Mouse (Mus musculus): ENCODE data around the gene Ifrd2.

Gene Ifrd2

DNA sequence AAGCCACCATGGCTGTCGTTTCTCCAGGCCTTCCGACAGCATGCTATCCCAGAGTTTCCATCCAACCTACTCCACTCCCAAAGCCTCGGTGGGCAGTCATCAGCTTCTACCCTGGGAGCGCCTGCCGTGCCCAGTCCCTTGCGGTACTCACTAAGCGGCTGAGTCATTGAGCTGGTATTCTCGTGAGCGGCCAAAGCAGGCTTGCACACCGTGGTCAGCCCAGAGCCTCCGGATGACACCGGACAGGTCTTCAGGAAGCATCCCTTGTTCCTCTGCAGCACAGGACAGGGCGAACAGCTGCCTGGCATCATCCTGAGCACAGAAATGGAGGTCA lies 32.1 kb downstream of the Ifrd2 start:
- no peak for DNase-seq (ENCODE audit: low read depth, low spot score)

DNA sequence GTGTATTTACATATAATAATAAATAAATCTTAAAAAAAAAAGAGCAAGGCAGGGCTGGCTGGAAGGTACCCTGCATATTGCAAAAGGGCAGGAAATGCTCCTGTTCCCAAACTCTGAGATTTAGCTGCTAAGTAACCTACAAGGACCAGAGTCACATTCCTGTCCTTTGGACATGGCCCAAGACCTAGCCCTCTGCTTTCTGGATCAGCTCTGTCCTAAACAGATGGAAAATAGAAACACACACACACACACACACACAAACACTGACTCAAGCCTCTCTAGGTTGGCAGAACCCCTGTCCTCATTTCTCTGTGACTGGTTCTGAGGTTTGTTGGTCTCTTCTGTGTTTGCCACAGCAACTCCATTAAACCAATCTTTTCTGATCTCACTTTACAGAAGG lies 33.5 kb downstream of the Ifrd2 start:
- no peak for DNase-seq (ENCODE audit: low read depth, low spot score)

DNA sequence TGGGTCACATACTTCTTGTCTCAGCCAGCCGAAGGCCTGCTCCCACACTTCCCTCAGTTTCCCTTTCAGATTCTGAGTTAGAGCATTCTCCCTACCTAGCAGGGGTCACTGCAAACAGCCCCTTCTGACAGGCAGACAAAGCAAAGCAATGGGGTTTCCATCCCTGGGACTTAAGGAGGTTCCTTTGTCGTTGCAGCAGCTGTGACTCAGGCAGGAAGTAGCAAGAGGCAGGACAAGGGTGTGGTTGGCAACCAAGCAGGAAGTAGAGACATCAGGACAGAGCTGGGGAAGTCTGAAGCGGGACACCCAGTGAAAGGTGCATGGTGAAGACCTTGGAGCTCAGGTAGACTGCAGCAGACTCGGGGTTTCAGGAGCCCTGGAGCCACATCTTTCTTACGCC lies 37.1 kb downstream of the Ifrd2 start:
- no peak for DNase-seq (ENCODE audit: low read depth, low spot score)

DNA sequence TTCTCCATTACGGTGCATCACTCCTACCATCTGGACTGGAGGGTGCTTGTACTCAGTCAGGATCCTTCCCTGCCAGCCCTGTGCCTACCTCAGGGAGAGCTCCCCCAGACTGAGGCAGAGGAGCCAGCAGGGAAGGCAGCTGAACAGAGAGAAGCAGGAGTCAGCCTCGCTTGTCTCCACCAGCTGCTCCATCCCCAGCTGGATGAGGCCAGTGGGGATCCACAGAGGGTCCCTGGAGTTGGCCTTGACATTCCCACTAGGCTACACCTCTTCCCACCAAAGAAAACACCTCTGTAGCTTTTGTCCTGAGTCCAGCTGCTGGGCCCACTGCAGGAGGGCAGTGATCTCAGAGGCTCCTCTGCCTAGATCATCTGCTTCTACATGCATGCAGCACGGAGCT lies 37.5 kb downstream of the Ifrd2 start:
- no peak for DNase-seq (ENCODE audit: low read depth, low spot score)

DNA sequence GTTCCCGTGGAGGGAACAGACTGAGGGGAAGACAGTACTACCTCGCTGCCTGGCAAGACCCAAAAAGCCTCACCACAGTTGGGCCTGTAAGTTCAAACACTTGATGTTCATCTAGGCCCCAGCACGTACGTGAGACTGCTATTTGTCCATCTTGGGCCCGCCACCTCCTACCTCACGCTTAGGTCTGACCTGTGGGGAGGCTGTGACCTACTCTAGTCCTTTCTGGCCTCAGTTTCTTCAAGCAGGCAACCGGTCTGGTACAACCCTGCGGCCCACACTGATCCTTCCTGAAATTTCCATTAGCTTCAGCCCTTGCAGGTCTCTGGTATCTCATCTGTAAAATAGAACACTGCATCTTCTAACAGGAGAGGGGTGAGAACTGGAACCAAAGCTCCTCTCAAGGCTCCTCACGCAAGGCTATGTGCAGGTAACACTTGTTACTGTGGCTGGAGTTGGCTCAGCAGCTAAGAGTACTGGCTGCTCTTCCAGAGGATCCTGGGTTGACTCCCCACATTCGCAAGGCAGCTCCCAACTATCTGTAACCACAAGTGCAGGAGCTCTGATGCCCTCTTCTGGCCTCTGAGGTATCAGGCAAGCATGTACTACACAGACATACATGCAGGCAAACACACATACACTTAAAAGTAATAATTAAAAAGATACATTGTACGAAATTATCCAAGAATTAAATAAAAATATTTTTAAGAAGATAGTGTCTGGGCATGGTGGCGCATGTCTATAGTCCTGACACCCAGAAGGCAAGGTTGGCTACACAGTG lies 38.1 kb downstream of the Ifrd2 start:
- DNase-seq (ENCODE audit: low read depth, low spot score) = no peak

DNA sequence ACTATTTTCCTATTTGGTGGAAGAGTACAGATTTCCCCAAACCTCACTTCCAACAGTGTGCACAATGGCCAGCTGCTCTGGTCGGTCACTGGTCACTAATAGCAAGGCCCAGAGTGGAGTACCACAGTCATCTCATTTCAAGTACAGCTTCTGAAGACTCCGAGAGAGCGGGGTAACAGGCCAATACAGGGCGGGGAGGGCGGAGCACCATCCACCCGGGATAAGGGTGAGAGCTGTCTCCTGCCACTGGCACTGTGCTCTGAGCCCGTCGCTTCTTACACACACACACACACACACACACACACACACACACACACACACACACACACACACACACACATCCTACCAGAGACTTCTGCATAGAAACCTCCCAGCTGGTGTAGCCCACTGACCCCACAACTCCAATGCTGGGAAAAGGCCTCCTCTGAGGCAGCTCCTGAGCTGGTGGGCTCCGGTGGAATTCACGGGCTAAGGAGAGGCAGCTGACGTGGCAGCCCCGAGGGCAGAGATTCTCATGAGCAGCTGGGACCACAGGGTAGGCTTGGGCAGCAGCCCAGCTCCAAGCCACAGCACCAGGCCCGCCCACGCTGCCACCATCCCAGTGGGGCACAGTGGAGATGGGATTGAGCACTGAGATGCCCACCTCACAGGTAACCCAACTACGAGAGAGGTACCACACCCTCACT lies 38.9 kb downstream of the Ifrd2 start:
- no peak for DNase-seq (ENCODE audit: low read depth, low spot score)

DNA sequence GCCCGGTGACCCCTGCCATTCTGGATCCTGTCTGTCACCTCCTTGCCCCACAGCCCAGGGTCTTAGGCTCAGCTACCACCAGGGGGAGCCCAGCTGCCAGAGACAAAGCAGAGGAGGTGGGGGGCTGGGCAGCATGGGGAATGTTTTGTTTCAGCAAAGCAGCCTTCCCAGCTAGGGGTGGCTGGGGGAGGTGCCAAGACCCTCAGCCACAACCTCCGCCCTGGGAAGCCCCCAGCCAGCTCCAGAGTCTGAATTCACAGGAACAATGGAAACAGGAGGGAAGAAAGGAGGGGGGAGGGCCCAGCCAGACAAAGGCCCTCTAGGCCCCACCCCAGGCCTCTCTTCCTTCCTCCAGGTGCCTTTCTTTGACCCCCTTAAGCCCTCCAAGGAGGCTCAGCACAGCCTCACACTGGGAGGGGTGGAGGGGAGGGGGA lies 39.4 kb downstream of the Ifrd2 start:
- DNase-seq (ENCODE audit: low read depth, low spot score) = no peak

DNA sequence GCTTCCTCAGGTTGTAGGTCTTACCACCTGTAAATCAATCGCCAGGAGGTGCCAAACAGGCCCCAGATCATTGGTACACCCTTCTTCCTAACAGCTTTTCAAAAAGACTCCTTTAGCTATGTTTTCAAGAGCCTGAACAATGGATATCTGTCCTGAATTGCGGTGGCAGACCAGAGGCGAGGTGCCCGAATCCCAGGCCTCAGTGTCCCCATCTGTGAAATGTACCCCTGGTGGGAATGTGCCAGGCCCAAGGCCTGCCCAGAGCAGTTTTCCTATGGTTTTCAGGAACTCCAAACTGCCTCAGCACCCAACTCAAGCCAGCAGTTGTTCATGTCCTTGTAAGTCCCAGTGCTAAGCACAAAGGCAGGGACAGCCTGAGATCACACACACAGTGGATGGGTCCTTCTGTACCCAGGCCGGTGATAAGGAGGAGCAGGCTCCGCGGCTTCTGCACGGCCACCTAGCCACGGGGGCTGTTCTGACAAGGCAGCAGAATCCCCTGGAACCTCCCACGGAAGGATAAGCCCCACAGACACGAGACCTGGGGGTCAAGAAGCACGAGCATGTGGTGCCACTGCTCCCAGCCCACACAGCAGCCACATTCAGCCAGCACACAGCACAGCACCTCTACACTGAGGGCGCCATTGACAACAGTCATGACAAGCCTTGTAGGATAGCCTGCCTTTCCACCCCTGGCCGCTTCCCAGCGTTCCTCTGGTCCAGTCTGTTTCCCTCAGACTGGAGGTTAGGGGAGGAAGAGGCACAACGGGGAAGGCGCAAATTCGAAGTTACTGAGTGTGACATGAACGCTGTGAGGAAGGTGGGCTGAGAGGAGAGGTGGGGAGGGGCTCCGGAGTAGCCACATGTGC lies 40.2 kb downstream of the Ifrd2 start:
- DNase-seq (ENCODE audit: low read depth, low spot score) = no peak

DNA sequence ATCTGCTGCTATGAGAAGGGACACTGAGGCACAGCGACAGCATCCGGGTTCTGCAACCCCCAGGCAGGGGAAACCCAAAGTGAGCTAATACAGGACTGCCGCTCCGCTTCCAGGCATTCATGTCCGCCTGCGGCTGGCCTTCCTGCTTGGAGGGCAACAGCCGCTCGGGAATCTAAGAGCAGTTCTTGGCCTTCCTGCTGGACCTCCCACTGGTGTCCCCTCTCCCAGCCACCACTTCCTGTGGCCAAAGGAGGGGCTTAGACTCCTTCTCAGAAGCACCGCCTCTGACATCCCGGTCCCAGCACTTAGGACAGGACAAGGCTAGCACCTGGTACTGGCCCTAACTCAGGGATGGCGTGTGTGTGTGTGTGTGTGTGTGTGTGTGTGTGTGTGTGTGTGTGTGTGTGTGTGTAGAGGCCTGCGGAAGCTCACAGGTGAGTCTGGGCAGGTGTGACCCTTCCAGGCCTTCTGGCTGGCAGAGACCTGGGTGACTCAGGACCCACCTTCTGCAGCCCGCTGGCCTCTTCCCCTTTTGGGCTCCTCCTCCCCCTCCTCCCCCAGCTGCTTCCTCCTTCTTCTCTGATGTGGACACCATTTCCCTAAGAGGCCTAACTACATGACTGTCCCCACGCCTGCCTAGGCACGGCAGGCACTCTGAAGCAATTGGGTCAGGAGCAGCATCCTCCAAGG lies 41.4 kb downstream of the Ifrd2 start:
- DNase-seq (ENCODE audit: low read depth, low spot score) = no peak

DNA sequence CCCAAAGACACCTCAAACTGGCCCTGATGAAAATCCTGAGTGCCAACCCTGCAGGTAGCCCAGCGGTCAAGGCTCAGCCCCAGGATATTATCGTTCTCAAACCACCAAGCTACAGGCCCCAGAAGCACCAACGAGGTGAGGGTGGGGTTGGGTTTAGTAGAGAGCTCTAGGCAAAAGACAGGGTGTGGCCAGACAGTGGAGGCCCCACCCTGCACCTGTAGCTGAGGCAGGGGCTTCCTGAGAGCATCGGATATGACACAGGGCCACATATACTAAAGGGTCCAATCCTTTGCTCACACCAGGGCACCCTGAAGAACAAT lies 41.9 kb downstream of the Ifrd2 start:
- DNase-seq (ENCODE audit: low read depth, low spot score) = no peak

DNA sequence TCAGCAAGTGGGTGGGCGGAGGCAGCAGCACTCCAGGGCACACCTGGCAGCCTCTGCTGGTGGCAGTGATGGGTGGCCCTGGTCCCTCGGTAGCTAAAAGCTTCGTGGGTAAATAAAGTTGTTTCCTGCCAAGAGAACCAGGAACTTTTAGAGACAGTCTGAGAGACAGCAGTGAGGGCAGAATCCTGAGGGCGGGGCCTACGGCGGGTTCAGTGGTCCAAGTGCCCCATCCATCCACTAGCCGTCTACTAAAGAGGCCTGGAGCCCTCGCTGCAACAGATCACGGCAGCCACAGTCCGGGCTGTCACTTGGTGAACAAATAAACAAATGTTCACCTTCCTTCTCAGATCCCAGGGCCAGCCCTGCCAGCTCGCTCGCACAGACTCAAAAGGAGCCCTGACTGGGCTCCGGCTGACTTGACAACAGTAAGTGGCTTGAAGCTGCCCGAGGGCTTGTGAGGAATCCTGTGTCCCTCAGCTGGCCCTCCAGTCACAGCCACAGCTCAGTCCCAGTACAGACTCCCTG lies 42.5 kb downstream of the Ifrd2 start:
- no peak for DNase-seq (ENCODE audit: low read depth, low spot score)

DNA sequence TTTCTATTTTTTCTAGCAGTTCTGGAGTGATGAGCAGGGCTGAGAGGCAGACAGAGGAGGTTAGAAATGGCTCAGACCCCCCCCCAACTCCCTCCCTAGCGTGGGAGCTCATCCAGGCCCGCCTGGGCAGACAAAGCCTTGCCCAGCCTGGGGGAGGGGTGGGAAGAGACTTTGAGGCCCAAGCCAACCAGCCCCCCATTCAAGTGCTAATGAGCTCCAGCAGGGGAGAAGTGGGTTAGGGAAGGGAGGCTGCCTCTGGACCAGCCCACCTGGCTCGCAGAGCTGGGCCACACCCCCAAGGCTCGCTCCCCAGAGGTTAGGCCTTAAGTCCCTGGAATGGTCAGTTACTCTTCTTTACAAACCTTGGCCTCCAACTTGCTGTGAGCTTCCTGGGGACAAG lies 43.1 kb downstream of the Ifrd2 start:
- DNase-seq (ENCODE audit: low read depth, low spot score) = no peak

DNA sequence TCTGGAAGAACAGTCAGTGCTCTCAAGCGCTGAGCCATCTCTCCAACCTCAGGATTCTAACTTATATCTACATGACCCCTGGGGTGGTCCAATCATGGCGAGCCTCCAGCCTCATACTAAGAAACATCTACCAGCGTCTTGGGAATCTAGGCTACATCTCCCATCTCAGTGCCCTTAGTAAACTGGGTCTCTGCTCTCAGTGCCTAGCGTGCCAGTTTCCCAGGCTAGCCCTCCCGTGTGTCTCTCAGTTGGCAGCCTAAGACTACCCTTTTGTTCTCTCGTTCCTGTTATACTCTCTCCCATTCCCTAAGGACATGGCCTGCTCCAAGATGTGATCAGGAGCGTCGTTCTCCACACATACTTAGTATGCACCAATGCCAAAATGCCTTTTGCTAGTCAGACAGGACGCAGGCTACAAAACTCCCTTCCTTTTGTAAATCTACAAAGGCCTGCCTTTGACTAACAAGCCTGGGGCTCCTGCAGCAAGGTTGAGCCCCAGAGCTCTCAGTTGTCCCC lies 43.9 kb downstream of the Ifrd2 start:
- no peak for DNase-seq (ENCODE audit: low read depth, low spot score)

DNA sequence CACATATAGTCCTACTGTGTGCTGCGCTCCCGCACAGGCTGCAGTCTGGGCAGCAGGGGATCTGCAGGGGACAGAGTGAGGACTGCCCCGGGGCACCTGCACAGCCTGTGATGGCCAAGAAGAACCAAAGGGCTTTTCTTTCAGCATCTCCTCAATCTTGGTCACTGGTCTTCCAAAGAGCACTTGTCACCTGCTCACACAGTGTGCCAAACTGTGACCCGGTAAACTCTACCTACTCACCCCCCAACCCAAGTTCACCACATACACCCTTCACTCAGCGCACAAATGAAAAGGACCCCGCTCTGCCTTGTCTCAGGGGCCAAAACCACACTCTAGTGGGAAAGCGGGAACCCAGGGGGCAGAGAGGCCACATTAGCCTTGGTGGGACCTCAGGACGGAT lies 44.4 kb downstream of the Ifrd2 start:
- no peak for DNase-seq (ENCODE audit: low read depth, low spot score)

DNA sequence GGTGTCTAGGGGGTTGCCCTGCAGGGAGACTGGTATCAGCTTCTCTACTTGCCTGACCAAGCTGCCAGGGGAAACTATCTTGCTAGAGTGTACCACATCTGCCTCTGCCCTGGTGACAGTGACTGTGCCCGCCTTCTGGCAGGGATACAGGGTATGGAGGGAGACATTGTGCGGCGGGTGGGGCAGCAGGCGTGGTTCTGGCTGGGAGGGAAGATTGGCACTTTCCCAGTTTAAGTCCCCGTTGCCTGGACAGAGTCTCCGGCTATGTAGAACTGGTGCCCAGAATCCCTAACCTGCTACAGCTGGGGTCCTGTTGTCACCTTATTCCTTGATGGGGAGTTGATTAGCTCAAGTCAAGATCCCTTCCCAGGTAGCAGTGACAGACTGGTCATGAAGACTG lies 45.0 kb downstream of the Ifrd2 start:
- DNase-seq (ENCODE audit: low read depth, low spot score) = no peak

DNA sequence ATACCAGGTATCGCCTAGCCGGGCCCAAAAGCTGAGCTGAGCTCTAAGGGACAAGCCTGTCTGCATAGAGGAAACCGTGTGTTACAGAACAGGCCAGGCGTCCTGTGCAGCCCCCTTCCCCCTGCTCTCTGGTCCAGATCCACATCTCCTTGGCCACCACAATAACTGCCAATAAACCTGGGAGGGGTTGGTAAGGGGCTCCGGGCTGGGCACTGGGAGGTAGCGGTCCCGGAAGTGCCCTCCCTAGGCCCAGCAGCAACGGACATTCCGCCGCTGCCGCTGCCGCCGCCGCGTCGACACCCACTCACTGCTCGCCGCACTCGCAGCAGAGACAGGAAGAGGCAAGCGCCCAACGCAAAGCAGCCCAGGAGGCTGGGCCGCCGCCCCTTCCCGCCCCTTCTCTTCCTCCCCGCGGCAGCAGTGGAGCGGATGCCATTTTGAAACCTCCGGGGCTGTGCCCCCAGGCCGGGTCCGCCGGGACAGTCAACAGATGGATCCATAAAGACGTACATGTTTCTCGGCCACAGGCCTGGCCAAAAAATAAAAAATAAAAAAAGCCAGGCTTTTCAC lies 45.7 kb downstream of the Ifrd2 start:
- no peak for DNase-seq (ENCODE audit: low read depth, low spot score)

DNA sequence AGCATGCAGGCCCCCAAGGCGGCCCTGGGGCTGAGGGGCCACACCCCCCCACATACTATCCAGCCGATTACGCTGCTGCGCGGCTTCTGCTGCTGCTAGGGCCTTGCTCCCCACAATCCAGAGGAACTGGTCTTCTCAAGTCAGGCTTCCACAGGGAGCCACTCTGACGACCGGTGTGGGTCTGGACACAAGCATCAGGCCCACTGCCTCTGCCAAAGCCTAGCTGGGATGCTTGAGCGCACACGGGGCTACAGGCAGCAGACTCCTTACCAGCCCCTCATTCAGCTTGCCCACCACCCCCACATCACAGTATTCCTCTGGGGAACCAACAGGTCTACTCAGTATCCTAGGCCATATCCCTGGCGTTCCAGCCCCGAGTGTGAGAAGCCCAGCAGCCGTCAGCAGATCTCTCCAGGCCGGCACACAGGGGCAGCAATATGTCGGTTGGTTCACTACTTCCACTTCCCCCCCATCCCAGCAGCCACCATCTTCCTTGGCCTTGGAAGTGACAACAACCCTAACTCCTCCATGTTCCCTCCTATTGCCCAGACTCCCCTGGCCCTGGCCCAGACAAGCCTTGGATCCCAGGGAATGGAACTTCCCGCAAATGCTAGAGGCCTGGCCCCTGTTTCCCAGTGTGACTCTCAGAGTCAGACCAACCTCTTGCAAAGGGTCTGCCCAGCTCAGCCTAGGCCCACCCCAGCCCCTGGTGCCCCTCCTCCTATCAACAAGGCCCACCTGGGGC lies 46.4 kb downstream of the Ifrd2 start:
- no peak for DNase-seq (ENCODE audit: low read depth, low spot score)

DNA sequence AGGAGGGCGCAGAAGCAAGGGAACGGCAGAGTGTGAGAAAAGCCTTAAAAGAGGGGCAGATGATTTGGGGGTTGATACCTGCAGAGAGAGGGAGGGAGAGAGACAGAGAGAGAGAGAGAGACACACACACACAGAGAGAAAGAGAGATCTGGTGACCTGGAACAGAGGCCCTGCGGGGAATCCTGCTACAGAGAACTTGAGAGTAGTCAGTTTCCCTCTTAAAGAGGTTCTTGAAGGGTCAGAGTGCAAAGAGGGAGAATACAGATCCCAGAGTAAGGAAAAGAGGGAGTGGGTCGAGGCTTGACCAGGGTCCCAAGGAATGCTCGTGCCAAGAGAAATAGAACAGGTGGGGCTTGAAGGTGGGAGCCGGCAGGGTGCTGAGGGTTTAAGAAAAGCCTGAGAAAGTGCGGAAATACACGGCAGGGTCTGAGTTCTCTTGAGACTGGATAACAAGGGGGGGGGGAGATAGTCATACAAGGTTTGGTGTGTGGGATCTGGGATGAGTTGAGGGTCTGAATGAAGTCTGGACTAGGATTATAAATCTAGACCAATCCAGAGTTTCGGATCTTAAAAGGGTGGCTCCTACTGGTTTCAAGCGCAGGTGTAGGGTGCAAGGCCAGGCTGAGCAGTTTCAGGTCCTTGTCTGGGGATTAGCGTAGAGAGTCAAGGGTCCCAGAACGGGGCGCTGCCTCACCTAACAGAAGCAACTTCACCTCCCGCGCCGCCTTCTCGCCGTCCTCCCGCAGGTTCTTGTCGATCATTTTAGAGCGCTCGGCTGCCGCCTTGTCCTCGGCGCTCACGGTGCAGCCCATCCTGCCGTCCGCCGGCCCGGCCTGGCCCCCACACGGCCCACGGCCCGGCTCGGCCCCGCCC lies 47.2 kb downstream of the Ifrd2 start:
- no peak for DNase-seq (ENCODE audit: low read depth, low spot score)

DNA sequence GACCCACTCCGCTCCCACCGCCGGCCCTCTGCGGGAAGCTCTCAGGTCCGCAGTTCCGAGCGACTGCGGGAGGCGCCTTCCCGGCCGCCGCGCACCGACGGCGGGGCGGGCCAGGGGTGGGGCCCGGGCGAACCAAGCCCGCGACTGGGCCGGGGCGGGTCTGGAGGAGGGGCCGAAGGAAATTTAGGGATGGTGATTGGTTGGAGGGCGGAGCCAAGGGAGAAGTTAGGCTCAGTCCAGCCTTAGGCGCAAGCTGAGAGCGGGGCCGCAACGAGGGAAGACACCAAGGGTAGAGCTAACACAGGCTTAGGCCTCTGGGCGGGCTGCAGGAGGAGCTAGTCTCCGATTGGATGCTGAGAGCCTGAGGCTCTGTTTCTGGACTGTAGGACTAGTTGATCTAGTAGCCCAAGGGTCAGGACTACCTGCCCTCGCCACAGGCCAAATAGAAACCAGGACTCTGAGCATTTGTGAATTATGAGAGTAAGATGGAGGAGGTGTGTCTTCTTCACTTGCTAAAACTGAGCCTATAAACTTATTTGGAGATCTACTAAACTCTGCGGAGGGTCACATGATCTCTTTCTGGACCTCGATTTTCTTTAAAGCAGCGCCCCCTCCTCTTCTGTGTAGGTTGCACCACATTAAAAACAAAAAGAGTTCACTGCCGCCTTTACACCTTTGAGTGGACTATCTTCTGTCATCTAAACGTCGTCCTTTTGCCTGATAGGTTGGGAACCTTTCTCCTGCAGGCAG lies 48.0 kb downstream of the Ifrd2 start, which contains the start of gene Gnai2:
Gene Gnai2 (minus strand): TSS at position 89 of the 750 bp plus-strand sequence.
- peak; percentile 96 for DNase-seq (ENCODE audit: low read depth, low spot score)
